Mouse (Mus musculus) stomach, embryonic 16.5 days (tissue): ENCODE data around the gene Mgll. TPM values are rescaled to one million over a fixed set of nuclear protein-coding genes. Genes with fewer than 3 reads are reported as not detected.

Experiments
- ATAC-seq: fragments of 200-750 bp; cut with Nextera tagmentation; 2 replicates; pipeline ENCODE4 v1.8.0; 2017; ENCODE audit warnings: moderate number of reproducible peaks, moderate TSS enrichment; ENCODE audit not compliant: insufficient read depth, low FRiP score
- H3K27ac ChIP-seq: fragments of 300-500 bp; sonication (generic); 2 replicates; pipeline ENCODE4 v1.5.1; 2014; ENCODE audit warnings: low read length
- H3K27me3 ChIP-seq: fragments of 300-500 bp; sonication (generic); 2 replicates; pipeline ENCODE4 v1.6.1; 2014; ENCODE audit warnings: low read length, control low read depth, mixed read lengths; ENCODE audit not compliant: control insufficient read depth, insufficient read depth
- H3K36me3 ChIP-seq: fragments of 300-500 bp; sonication (generic); 2 replicates; pipeline ENCODE4 v1.6.1; 2014; ENCODE audit warnings: low read length; ENCODE audit not compliant: control insufficient read depth, insufficient read depth
- H3K4me1 ChIP-seq: fragments of 300-500 bp; sonication (generic); 2 replicates; pipeline ENCODE4 v1.6.1; 2014; ENCODE audit warnings: low read length, control low read depth, mixed read lengths; ENCODE audit not compliant: control insufficient read depth, insufficient read depth
- H3K4me2 ChIP-seq: fragments of 300-500 bp; sonication (generic); 2 replicates; pipeline ENCODE4 v1.6.1; 2014; ENCODE audit warnings: low read depth, low read length, mixed read lengths
- H3K4me3 ChIP-seq: fragments of 300-500 bp; sonication (generic); replicated peaks from 2 replicates; pipeline ENCODE4 v1.5.1; 2014; ENCODE audit warnings: mild to moderate bottlenecking, low read length
- H3K9ac ChIP-seq: fragments of 300-500 bp; sonication (generic); 2 replicates; pipeline ENCODE4 v1.6.1; 2014; ENCODE audit warnings: low read length
- H3K9me3 ChIP-seq: fragments of 300-500 bp; sonication (generic); replicated peaks from 2 replicates; pipeline ENCODE4 v1.6.1; 2016; ENCODE audit warnings: low read length, control low read depth; ENCODE audit not compliant: control insufficient read depth
- WGBS: fragments of 180-500 bp; shearing (Covaris S2); extraction: QIAGEN DNeasy Blood & Tissue Kit; methylation state at CpG from one replicate; pipeline ENCODE4 v1.1.7; 2014; 5-methylcytosine and 5-hydroxymethylcytosine counted together
- polyA plus RNA-seq: library from polyadenylated mRNA; unstranded; fragments of >200 nt; fragmentation: Nextera tagmentation; extraction: Ambion mirVana; gene quantifications from 2 replicates; pipeline ENCODE4 v1.2.1, GENCODE M21; 2015

Mgll gene
- polyA plus RNA-seq, 1 experiment from 2014 or later: 121 TPM

DNA sequence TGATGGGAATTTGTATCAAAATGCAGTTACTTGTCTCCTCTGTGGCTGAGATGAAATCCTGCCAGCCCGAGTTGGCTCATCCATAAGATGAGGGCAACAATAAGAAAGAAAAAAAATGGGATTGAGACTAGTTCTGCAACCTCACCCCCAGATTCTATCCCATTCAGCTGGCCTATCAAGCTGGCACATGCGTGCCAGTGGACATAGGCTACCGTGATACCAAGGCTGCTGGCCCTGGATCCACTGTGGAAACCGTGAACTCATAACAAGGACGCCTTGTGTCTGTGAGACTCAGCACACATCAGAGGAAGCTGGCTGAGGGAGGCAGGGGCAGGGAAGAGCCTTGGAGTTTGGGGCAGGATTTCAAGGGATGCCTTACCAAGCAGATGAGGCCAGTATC, 46.8 kb downstream of the Mgll start:
- no peaks in the 10 kb centered on the region for H3K36me3 ChIP-seq
- no peak overlapping the region for H3K4me3 ChIP-seq
- no peak for ATAC-seq

GRCm38 (mm10) chr6:88772041-88772440, 47.8 kb downstream of the Mgll start:
- no peak; the same call in 1 of the 2 replicates for ATAC-seq
- WGBS: 61% methylated on average over 13 of the region's 13 CpGs
- H3K9ac ChIP-seq: no peak overlapping the region
- H3K36me3 ChIP-seq: no peaks in the 10 kb centered on the region
- peak overlapping the region; percentile 17; the same call in 1 of the 2 replicates for H3K27ac ChIP-seq
- no peak overlapping the region for H3K4me3 ChIP-seq
- no peaks in the 10 kb centered on the region for H3K27me3 ChIP-seq
- no peaks in the 10 kb centered on the region for H3K9me3 ChIP-seq
- no peak overlapping the region for H3K4me2 ChIP-seq
- H3K4me1 ChIP-seq: peaks cover 25% of the 10 kb centered on the region

More for the DNA sequence above, 46.8 kb downstream of the Mgll start:
- Histone ChIP-seq H3K9ac (no peak overlapping the region), H3K27ac (no peak overlapping the region), H3K9me3 (no peaks in the 10 kb centered on the region), H3K4me2 (no peak overlapping the region), H3K27me3 (no peaks in the 10 kb centered on the region), H3K4me1 (peaks cover 20% of the 10 kb centered on the region)
- 83% methylated on average over 5 of the region's 5 CpGs for WGBS

- Histone ChIP-seq H3K9me3 (no peaks in the 10 kb centered on the region), H3K27me3 (no peaks in the 10 kb centered on the region), H3K4me1 (peaks cover 31% of the 10 kb centered on the region), H3K36me3 (no peaks in the 10 kb centered on the region), H3K27ac (peak overlapping the region; percentile 45; the same call in 1 of the 2 replicates), H3K9ac (no peak overlapping the region), H3K4me2 (no peak overlapping the region), H3K4me3 (no peak overlapping the region)
- no peak for ATAC-seq
- WGBS: 43% methylated on average over 9 of the region's 9 CpGs
Measured at GRCm38 (mm10) chr6:88774055-88774454, 49.8 kb downstream of the Mgll start.

- peaks cover 28% of the 10 kb centered on the region for H3K4me1 ChIP-seq
- no peak overlapping the region for H3K27ac ChIP-seq
- no peaks in the 10 kb centered on the region for H3K9me3 ChIP-seq
- H3K4me2 ChIP-seq: no peak overlapping the region
- no peaks in the 10 kb centered on the region for H3K36me3 ChIP-seq
- H3K9ac ChIP-seq: 0 out of 2 replicates have a peak overlapping the region, but pooled peaks have one; percentile 1
- no peak for ATAC-seq
- H3K27me3 ChIP-seq: no peaks in the 10 kb centered on the region
- no peak overlapping the region for H3K4me3 ChIP-seq
- WGBS: 48% methylated on average over 13 of the region's 14 CpGs
Measured at GRCm38 (mm10) chr6:88775267-88775666, 51.1 kb downstream of the Mgll start.

DNA sequence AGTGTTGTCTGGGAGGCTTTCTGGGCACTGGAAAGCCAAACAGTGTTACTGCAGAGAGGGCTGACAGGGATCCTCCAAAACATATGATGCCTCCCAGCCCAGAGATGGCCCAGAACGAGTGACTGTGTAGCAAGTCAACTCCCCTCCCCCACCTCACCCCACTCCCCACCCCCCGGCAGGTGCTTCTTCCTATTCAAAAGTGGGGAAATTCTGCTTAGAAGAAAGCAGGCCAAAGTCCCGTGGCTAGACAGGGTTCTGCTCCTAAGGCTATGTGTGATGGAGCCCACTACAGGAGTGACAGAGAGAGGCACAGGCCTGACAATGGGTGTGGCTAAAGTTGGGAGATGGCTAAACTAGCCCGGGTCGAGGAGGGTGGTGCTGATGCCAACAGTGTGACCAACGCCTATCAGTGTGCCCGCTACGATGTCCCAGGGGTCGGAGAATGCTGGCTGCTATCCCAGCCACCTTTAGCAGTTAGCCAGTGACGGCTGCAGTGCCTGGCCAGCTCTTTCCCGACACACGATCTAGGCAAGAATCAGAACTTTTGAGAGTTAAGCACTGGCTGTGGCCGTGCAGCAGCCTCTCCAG, 52.2 kb downstream of the Mgll start:
- no peak for ATAC-seq

GRCm38 (mm10) chr6:88776964-88777363, 52.8 kb downstream of the Mgll start:
- no peaks in the 10 kb centered on the region for H3K36me3 ChIP-seq
- no peak overlapping the region for H3K27ac ChIP-seq
- no peaks in the 10 kb centered on the region for H3K27me3 ChIP-seq
- H3K9me3 ChIP-seq: no peaks in the 10 kb centered on the region
- H3K4me1 ChIP-seq: peaks cover 31% of the 10 kb centered on the region
- WGBS: 59% methylated on average over 8 of the region's 8 CpGs
- no peak overlapping the region for H3K4me2 ChIP-seq
- no peak overlapping the region for H3K4me3 ChIP-seq
- no peak for ATAC-seq
- no peak overlapping the region for H3K9ac ChIP-seq

More for the DNA sequence above, 52.2 kb downstream of the Mgll start:
- H3K4me3 ChIP-seq: no peak overlapping the region
- H3K9me3 ChIP-seq: no peaks in the 10 kb centered on the region
- H3K4me1 ChIP-seq: peaks cover 31% of the 10 kb centered on the region
- 54% methylated on average over 13 of the region's 13 CpGs for WGBS
- H3K27me3 ChIP-seq: no peaks in the 10 kb centered on the region
- no peak overlapping the region for H3K4me2 ChIP-seq
- H3K9ac ChIP-seq: no peak overlapping the region
- H3K36me3 ChIP-seq: no peaks in the 10 kb centered on the region
- no peak overlapping the region for H3K27ac ChIP-seq

DNA sequence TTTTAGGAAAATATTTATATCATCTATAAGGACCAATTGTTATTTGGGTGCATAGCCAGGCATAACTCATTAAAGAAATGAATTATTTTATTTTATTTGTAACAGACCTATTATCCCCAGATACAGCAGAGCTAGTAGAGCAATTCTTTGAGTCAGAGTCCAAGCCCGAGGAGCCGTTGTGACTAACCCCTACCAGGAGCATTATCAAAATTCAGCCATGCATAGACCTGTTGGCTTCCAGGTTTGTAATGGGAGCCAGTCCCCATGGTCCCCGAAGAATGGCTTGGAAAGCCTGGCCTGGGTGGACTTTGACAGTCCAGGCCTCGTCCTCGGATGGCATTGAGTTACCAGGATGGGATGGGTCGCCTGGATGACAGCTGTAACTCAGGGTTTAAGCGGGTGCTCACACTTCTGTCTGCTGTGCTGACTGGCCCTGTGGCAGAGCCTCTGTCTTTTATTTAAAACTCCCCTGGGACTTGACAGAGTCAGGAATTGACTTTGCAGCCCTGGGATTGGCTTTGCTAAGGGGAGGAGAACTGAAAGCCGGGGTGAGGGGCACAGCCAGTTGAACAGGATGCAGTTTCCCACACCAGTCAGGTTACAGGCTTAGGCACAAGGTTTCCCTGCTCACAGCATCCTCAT, 54.0 kb downstream of the Mgll start:
- Histone ChIP-seq H3K36me3 (no peaks in the 10 kb centered on the region), H3K27me3 (no peaks in the 10 kb centered on the region), H3K27ac (no peak overlapping the region), H3K4me1 (peaks cover 41% of the 10 kb centered on the region), H3K4me3 (no peak overlapping the region), H3K9ac (no peak overlapping the region), H3K4me2 (no peak overlapping the region), H3K9me3 (no peaks in the 10 kb centered on the region)
- no peak for ATAC-seq
- WGBS: 65% methylated on average over 8 of the region's 8 CpGs

- H3K4me1 ChIP-seq: peaks cover 43% of the 10 kb centered on the region
- no peaks in the 10 kb centered on the region for H3K36me3 ChIP-seq
- 65% methylated on average over 5 of the region's 5 CpGs for WGBS
- H3K9ac ChIP-seq: no peak overlapping the region
- H3K9me3 ChIP-seq: no peaks in the 10 kb centered on the region
- H3K4me2 ChIP-seq: no peak overlapping the region
- H3K27me3 ChIP-seq: no peaks in the 10 kb centered on the region
- H3K4me3 ChIP-seq: no peak overlapping the region
- ATAC-seq: no peak
- no peak overlapping the region for H3K27ac ChIP-seq
Measured at GRCm38 (mm10) chr6:88779755-88780154, 55.5 kb downstream of the Mgll start.

- H3K36me3 ChIP-seq: no peaks in the 10 kb centered on the region
- no peak overlapping the region for H3K4me2 ChIP-seq
- H3K4me1 ChIP-seq: peaks cover 54% of the 10 kb centered on the region
- H3K27me3 ChIP-seq: no peaks in the 10 kb centered on the region
- H3K4me3 ChIP-seq: no peak overlapping the region
- no peak for ATAC-seq
- H3K9me3 ChIP-seq: no peaks in the 10 kb centered on the region
- no peak overlapping the region for H3K9ac ChIP-seq
- WGBS: 78% methylated on average over 4 of the region's 4 CpGs
- no peak overlapping the region for H3K27ac ChIP-seq
Measured at GRCm38 (mm10) chr6:88781919-88782318, 57.7 kb downstream of the Mgll start.
